Mouse (Mus musculus) ES-E14 (cell line): ENCODE data around the gene Pdia5.

Experiments
- MAFK ChIP-seq: IDR thresholded peaks from 2 replicates; pipeline ENCODE4 v1.6.1; 2014; ENCODE audit warnings: mild to moderate bottlenecking, low read depth, low read length, inconsistent platforms; ENCODE audit not compliant: insufficient read depth
- ZNF384 ChIP-seq: IDR thresholded peaks from 2 replicates; pipeline ENCODE4 v1.6.1; 2012; ENCODE audit warnings: low read depth, low read length, inconsistent platforms

- no peak for TF ChIP-seq MAFK
- no peak for TF ChIP-seq ZNF384
Observed at GRCm38 (mm10) chr16:35380048-35380447, 110.6 kb downstream of the Pdia5 start.
